Mouse (Mus musculus) thymus, postnatal 36 days (tissue): Measurements from ENCODE around the gene Phlda1.

Source experiments
- DNase-seq, 2 experiments: peaks; one replicate each; pipeline ENCODE4 v3.0.0; 2022; ENCODE audit warnings: mixed read lengths in 2 of 2

Phlda1 gene

GRCm38 (mm10) chr10:111528283-111528682 is 22.2 kb downstream of the Phlda1 start:
- DNase-seq: no peak

- no peak for DNase-seq
Measured at GRCm38 (mm10) chr10:111530398-111530797, 24.3 kb downstream of the Phlda1 start.

DNA sequence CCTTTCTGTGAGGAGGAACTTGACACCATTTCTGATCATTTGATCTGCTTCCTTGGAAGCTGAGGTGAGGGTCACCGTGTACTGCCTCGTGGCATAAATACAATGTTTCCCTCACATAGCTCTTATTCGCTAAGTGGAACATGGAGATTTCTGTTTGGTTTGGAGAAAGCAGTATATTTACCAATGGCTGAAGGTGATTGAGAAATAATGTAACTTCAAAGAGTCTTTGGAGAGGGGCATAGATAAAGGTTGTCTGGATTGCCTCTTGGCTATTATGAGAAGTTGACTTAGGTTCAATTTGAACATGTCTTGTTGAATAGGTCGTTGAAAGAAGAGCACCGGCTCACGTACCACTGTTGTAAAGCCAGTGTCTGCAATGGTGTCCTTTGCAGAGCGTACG is 28.6 kb downstream of the Phlda1 start:
- DNase-seq: no peak

DNA sequence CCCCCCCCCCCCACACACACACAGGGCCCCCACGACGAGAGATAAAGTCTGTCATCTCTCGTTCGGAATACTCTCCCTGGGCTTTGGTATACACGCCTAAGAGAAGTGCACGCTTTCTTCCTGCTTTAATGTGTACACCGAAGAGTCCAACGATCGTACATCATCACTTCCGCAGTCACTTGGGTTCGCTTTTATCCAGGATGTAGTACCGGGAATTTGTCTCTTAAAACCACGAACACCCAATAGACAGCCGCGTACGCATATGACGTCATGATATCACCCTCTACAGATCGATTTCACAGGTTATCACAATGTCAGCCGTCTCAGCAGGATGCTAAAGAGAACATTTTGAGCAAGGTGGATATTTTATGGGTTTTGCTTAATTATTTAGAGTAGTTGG is 31.3 kb downstream of the Phlda1 start:
- DNase-seq: no peak

- peak in 1 of 2 experiments; percentile 35 for DNase-seq
Measured at GRCm38 (mm10) chr10:111539724-111540324, 33.7 kb downstream of the Phlda1 start.

- no peak for DNase-seq
Measured at GRCm38 (mm10) chr10:111540678-111541077, 34.6 kb downstream of the Phlda1 start.

GRCm38 (mm10) chr10:111543106-111543505 is 37.0 kb downstream of the Phlda1 start:
- DNase-seq: no peak

- no peak for DNase-seq
Measured at GRCm38 (mm10) chr10:111543781-111544260, 37.7 kb downstream of the Phlda1 start.

DNA sequence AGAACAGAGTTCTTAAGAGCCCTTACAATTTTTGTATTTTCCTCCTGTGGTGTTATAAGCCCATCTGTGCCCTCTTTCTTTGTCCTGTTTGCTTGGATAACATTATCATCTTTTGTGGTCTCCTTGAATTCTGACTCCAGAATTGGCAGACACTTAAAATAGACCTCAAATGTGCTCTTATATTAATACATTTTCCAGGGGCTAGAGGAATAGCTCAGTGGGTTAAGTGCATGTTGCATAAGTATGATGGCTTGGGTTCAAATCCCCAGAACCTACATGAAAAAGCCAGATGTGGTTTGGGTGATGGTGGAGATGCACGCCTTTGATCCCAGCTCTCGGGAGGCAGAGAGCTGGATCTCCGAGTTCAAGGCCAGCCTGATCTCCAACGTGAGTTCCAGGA is 38.2 kb downstream of the Phlda1 start:
- DNase-seq: no peak

DNA sequence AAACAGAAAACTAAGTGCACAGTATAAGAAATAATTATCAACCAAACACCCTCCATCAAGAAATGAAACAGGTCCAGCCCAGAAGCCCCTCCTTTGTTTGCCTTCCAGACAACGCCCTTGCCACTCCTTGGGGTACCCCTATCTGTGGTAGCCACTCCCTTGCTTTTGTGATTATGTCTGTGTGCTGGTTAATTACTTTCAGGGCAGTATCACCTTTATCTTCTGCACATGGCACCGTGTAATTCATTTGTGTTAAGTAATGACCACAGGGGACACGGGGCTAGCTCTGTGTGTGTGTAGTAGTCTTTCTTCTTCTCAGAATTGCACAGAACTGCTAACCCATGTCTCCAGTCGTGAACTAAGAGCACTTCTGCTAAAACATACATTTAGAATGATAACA is 39.6 kb downstream of the Phlda1 start:
- DNase-seq: no peak

- no peak for DNase-seq
Measured at GRCm38 (mm10) chr10:111547881-111548372, 41.8 kb downstream of the Phlda1 start.

DNA sequence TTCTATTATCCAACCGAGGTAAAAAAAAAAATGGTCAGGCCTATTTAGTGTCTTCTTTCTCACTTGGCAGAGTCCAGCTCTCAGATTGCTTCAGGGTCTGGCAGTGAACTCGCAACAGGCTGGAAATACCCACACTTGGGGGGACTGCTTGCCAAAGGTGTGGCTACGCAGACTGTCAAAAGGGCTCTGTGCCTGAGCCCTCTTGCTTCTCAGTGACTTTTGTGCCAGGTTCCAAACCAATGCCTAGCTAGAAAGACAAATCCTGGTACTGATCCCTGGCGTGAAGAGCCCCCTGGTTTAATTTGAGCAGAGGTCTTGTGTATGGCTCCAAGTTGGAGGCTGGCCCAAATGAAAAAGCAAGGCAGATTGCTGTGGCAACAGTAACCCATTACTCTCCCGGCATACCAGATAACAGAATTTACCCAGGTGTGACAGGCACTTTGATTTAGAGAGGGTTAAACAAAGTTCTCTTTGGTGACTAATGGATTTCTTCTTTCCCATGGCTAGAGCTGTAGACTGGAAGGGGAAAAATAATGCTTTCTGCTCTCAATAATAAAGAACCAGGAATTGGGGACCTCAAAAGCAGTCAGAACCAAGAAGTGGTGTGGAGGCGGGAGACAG is 44.1 kb downstream of the Phlda1 start:
- DNase-seq: no peak

- DNase-seq: no peak
Measured at GRCm38 (mm10) chr10:111553695-111554094, 47.6 kb downstream of the Phlda1 start.

- DNase-seq: no peak
Measured at GRCm38 (mm10) chr10:111554651-111555050, 48.6 kb downstream of the Phlda1 start.

DNA sequence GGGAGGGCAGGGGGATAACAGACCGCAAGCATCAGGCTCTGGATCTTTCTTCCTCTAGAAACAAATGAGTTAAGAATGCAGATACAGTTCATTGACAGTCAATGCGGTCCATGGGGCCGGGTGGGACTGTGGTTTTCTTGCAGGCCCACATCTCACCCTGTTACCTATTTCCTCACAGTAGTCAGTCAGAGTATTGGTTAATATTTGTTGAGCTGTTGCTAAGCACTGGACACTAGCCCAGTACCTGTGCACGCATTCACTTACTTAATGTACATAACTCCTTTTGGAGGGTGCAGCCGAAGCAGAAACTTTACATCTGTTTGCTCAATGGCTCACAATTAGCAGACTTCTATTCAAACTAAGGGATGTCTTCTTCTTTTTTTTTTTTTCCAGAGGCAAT is 52.1 kb downstream of the Phlda1 start:
- no peak for DNase-seq
